Mouse (Mus musculus) embryonic fibroblast, embryonic 13.5 days (primary cell): ENCODE data around the gene A630076J17Rik.

ENCODE experiments used
- CTCF ChIP-seq: IDR thresholded peaks from 2 replicates; pipeline ENCODE4 v1.5.1; 2011; ENCODE audit warnings: mild to moderate bottlenecking, control low read depth, low read length, moderate library complexity, borderline replicate concordance; ENCODE audit not compliant: insufficient read depth
- POLR2A ChIP-seq: IDR thresholded peaks from 2 replicates; pipeline ENCODE4 v1.6.1; 2011; ENCODE audit warnings: low read depth, mild to moderate bottlenecking, control low read depth, low read length, moderate library complexity

GRCm38 (mm10) chr3:107246876-107247275 is 16.5 kb downstream of the A630076J17Rik start:
- TF ChIP-seq CTCF = no peak
- no peak for TF ChIP-seq POLR2A
